In the genomic region with DNA sequence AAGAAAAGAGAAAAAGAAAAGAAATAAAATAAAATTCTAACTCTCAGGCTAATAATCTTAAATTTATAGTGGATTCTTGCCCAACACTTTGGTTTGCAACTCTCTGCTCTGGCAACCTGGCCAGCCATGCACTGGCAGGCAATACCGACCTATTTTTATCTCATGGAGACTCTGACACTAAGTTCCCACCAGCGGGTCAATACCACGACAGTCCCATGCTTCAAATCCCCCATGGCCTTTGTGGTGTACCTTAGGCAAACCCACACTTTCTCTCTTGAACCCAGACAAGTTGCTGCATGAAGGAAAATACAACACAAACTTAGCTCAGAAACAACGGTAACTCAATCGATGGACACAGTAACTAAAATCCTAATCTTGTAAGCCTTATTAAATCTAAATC, we compare ENCODE assay signal across 22 mouse cellular contexts.
DNase-seq lines count a peak whose midpoint lies in the region; ATAC-seq and TF ChIP-seq lines count a peak whose summit lies in the region.
"Had no signal": no experiment of that assay in that cellular context is flagged by ENCODE, and none has a peak within 500 bp of the region (broad histone marks: within the 10 kb centered on the region; RNA-seq: fewer than 3 reads in every experiment).

No protein-coding gene starts in this region.

- H3K4me3 ChIP-seq in heart, embryonic 11.5 days (ENCODE audit: low read depth, low read length), result no peak overlapping the region
- no peak overlapping the region for H3K4me3 ChIP-seq in CH12.LX (replicated peaks in 1 of 3; ENCODE audit: low read depth in 2 of 3, low read length in 2 of 3, poor library complexity in 1 of 3)
- no peak overlapping the region for H3K4me3 ChIP-seq in forebrain, embryonic 15.5 days
- H3K4me3 ChIP-seq: embryonic facial prominence, embryonic 13.5 days; embryonic facial prominence, embryonic 15.5 days; erythroblast, embryonic 14.5 days; forebrain, embryonic 13.5 days had no signal

- H3K4me2 ChIP-seq in heart, embryonic 11.5 days, result no peak overlapping the region
- H3K4me2 ChIP-seq in CH12.LX (ENCODE audit: insufficient read depth, low read depth, poor library complexity, severe bottlenecking), result peak overlapping the region; percentile 42; the same call in 1 of the 2 replicates
- H3K4me2 ChIP-seq in forebrain, embryonic 15.5 days (replicated peaks), result no peak overlapping the region
- H3K4me2 ChIP-seq: embryonic facial prominence, embryonic 13.5 days; embryonic facial prominence, embryonic 15.5 days; forebrain, embryonic 13.5 days had no signal

- no peak overlapping the region for H3K27ac ChIP-seq in heart, embryonic 11.5 days (ENCODE audit: low read depth, low read length)
- H3K27ac ChIP-seq in CH12.LX (ENCODE audit: insufficient read depth, low read depth), result no peak overlapping the region
- H3K27ac ChIP-seq in forebrain, embryonic 15.5 days (replicated peaks), result no peak overlapping the region
- H3K27ac ChIP-seq: embryonic facial prominence, embryonic 13.5 days; embryonic facial prominence, embryonic 15.5 days; forebrain, embryonic 13.5 days had no signal

- no peaks in the 10 kb centered on the region for H3K36me3 ChIP-seq in heart, embryonic 11.5 days (ENCODE audit: control insufficient read depth, insufficient read depth, low read length)
- no peaks in the 10 kb centered on the region for H3K36me3 ChIP-seq in CH12.LX (replicated peaks in 1 of 2; ENCODE audit: control insufficient read depth in 1 of 2, insufficient read depth in 1 of 2, low read length in 1 of 2)
- no peaks in the 10 kb centered on the region for H3K36me3 ChIP-seq in forebrain, embryonic 15.5 days
- H3K36me3 ChIP-seq: embryonic facial prominence, embryonic 13.5 days; embryonic facial prominence, embryonic 15.5 days; G1E had no signal

- no peaks in the 10 kb centered on the region for H3K27me3 ChIP-seq in heart, embryonic 11.5 days (ENCODE audit: control insufficient read depth, insufficient read depth, low read length)
- H3K27me3 ChIP-seq in CH12.LX (replicated peaks), result no peaks in the 10 kb centered on the region
- H3K27me3 ChIP-seq in forebrain, embryonic 15.5 days, result no peaks in the 10 kb centered on the region
- H3K27me3 ChIP-seq: embryonic facial prominence, embryonic 13.5 days; embryonic facial prominence, embryonic 15.5 days; forebrain, embryonic 13.5 days; Patski had no signal

- H3K9me3 ChIP-seq in heart, embryonic 11.5 days (replicated peaks; ENCODE audit: control insufficient read depth, low read length), result no peaks in the 10 kb centered on the region
- no peaks in the 10 kb centered on the region for H3K9me3 ChIP-seq in CH12.LX (replicated peaks; ENCODE audit: low read length)
- H3K9me3 ChIP-seq in forebrain, embryonic 15.5 days, result no peaks in the 10 kb centered on the region
- H3K9me3 ChIP-seq: embryonic facial prominence, embryonic 13.5 days; embryonic facial prominence, embryonic 15.5 days; forebrain, embryonic 13.5 days; G1E had no signal

- TF ChIP-seq CTCF in CH12.LX (conservative IDR thresholded peaks at IDR 0.05 in 1 of 2, IDR thresholded peaks at IDR 0.05 in 1 of 2; ENCODE audit: low read depth in 2 of 2, low read length in 2 of 2), result no peak

- no peak overlapping the region for H3K9ac ChIP-seq in heart, embryonic 11.5 days (ENCODE audit: low read depth, low read length)
- no peak overlapping the region for H3K9ac ChIP-seq in CH12.LX (ENCODE audit: insufficient read depth, low read depth)
- H3K9ac ChIP-seq in forebrain, embryonic 15.5 days (replicated peaks), result no peak overlapping the region
- H3K9ac ChIP-seq: embryonic facial prominence, embryonic 13.5 days; embryonic facial prominence, embryonic 15.5 days; forebrain, embryonic 13.5 days had no signal

- WGBS in heart, embryonic 11.5 days (ENCODE audit: insufficient replicate concordance), result 81% methylated on average over 5 of the region's 5 CpGs
- WGBS in forebrain, embryonic 15.5 days, result 91% methylated on average over 5 of the region's 5 CpGs

- in situ Hi-C loops in CH12.LX (cut with MboI; ENCODE audit: low pct_ligation_motif_present, low pct_unique_long_range_greater_than_20kb, low sequenced_read_pairs), result no loop called here

- dilution Hi-C loops in CH12.LX (cut with MboI; ENCODE audit: extremely low pct_ligation_motif_present, extremely low pct_unique_long_range_greater_than_20kb, low sequenced_read_pairs), result no loop called here

- 0 out of 2 replicates have a peak, but pooled peaks have one; percentile 39 for TF ChIP-seq EP300 in CH12.LX (IDR thresholded peaks at IDR 0.05; ENCODE audit: low read length)

- no peak for TF ChIP-seq POLR2A in CH12.LX (IDR thresholded peaks at IDR 0.05; ENCODE audit: low read depth, low read length)

- no peaks in the 10 kb centered on the region for H3K79me2 ChIP-seq in CH12.LX (replicated peaks; ENCODE audit: control insufficient read depth, extremely low read depth, insufficient read depth, poor library complexity, severe bottlenecking)

- TF ChIP-seq RAD21 in CH12.LX (IDR thresholded peaks at IDR 0.05; ENCODE audit: low read depth, low read length), result no peak

- H3K4me1 ChIP-seq in heart, embryonic 11.5 days (ENCODE audit: control insufficient read depth, insufficient read depth, low read length), result no peaks in the 10 kb centered on the region
- peaks cover 0 to 10% of the 10 kb centered on the region in 2 experiments; a peak in 2 of 4 replicates for H3K4me1 ChIP-seq in CH12.LX (ENCODE audit: control insufficient read depth in 1 of 2, insufficient read depth in 2 of 2)
- no peaks in the 10 kb centered on the region for H3K4me1 ChIP-seq in forebrain, embryonic 15.5 days
- H3K4me1 ChIP-seq: embryonic facial prominence, embryonic 13.5 days; embryonic facial prominence, embryonic 15.5 days; forebrain, embryonic 13.5 days had no signal

- DNase-seq in heart, adult 18-20 months, result peak; percentile 6 to 18
- DNase-seq in CH12.LX (ENCODE audit: extremely low read depth) (peak; percentile 58), adipocyte (ENCODE audit: low spot score) (peak; percentile 30)
- no peak for DNase-seq in thymus, adult 18-20 months
- DNase-seq: adrenal gland, adult 2 months; adrenal gland, postnatal 25 days; cerebellum, adult 11 months; cerebellum, adult 18-20 months; cerebellum, adult 8-10 months; cerebellum, adult 9-11 months; cerebellum, postnatal 36 days; embryo, embryonic 11 days had no signal

- no peak for ATAC-seq in heart, embryonic 11.5 days (replicated peaks; ENCODE audit: insufficient number of reproducible peaks, low FRiP score, low TSS enrichment)
- ATAC-seq in forebrain, embryonic 15.5 days (replicated peaks), result no peak
- ATAC-seq: activated CD4-positive, CD25-positive, alpha-beta regulatory T cell, adult 4 months; forebrain, embryonic 13.5 days; forebrain, embryonic 16.5 days; Patski had no signal

TF ChIP-seq in CH12.LX, 34 proteins besides CTCF, POLR2A, EP300 and RAD21:
- TF ChIP-seq PAX5 (IDR thresholded peaks at IDR 0.05; ENCODE audit: low read length) (no peak), MEF2A (IDR thresholded peaks at IDR 0.05; ENCODE audit: borderline replicate concordance, low read depth, low read length) (peak; percentile 76), POLR2AphosphoS2 (IDR thresholded peaks at IDR 0.05; ENCODE audit: low read depth, low read length) (no peak), MAX (IDR thresholded peaks at IDR 0.05; ENCODE audit: low read length) (no peak; the same call in 1 of the 2 replicates), ETS1 (conservative IDR thresholded peaks at IDR 0.05; ENCODE audit: low read depth, low read length) (peak; percentile 54; the same call in 1 of the 2 replicates)

Comparison
In these comparisons a context has a peak if more than half of its experiments do, and no peak if none do; other contexts are left out.
1. DNase-seq: peak in heart, adult 18-20 months (2 of 2), CH12.LX (single experiment) and adipocyte (single experiment); none in thymus, adult 18-20 months (0 of 2).